Mouse (Mus musculus): ENCODE data around the gene Hectd1.

DNA sequence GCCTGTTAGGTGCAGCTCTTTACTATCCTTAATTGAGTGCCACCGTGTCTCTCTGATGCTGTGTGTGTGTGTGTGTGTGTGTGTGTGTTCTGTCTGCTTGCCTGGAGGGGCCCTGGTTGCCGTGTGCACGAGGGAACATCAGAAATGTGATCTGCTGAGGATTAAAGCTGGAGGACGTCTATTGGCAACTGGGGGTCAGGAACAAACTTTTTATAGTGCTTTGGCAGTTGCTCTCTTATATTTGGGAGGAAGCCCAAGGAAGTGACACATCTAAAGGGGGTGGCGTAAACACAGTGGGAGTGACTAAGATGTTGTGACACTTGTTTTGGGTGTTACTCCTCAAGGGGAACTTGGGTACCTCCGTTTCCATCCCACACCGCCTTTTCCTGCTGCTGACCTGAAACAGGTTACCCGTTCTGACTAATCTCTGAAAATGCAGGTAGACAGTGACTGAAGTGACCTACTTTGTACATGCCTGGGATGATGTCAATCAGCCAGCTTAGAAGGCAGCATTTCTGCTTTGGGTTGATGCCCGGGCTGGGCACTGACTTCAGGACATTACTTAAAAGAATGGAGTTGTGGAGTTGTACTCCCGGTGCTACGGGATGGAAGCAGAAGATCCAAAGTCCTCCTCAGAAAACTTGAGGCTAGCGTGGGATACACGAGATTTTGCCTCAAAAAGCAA is 37.0 kb upstream of the Hectd1 start:
- no peak for TF ChIP-seq CTCF (IDR thresholded peaks at IDR 0.05; ENCODE audit: low read depth, low read length)
- TF ChIP-seq POLR2A (IDR thresholded peaks at IDR 0.05; ENCODE audit: extremely low read depth, insufficient read depth, low read length) = no peak

Measured in liver, adult 2 months (tissue).